Mouse (Mus musculus) G1E (cell line): ENCODE data around the gene Il12b. TPM values are rescaled to one million over a fixed set of nuclear protein-coding genes. Genes with fewer than 3 reads are reported as not detected.

ENCODE experiments used
- ATAC-seq: 2 replicates; pipeline ENCODE4 v1.8.0; 2016; ENCODE audit warnings: mild to moderate bottlenecking; ENCODE audit not compliant: insufficient number of reproducible peaks, poor library complexity, low FRiP score, severe bottlenecking; ENCODE audit errors: extremely low read depth
- DNase-seq: peaks from one replicate; pipeline ENCODE4 v3.0.0; 2012; ENCODE audit warnings: low spot score
- H3K27me3 ChIP-seq: 2 replicates; pipeline ENCODE4 v1.6.1; 2012; ENCODE audit warnings: mild to moderate bottlenecking, low read length, inconsistent platforms; ENCODE audit not compliant: insufficient read depth
- H3K36me3 ChIP-seq: replicated peaks from 2 replicates; pipeline ENCODE3; 2012; ENCODE audit warnings: mild to moderate bottlenecking, inconsistent platforms
- H3K4me1 ChIP-seq: 2 replicates; pipeline ENCODE4 v1.6.1; 2012; ENCODE audit warnings: low read depth, low read length, inconsistent platforms, mixed read lengths; ENCODE audit not compliant: insufficient read depth
- H3K4me3 ChIP-seq: 2 replicates; pipeline ENCODE4 v1.5.1; 2012; ENCODE audit warnings: low read depth, mild to moderate bottlenecking, inconsistent platforms, low read length, moderate library complexity, mixed read lengths
- H3K9me3 ChIP-seq: replicated peaks from 2 replicates; pipeline ENCODE4 v1.6.1; 2012; ENCODE audit warnings: inconsistent platforms
- CTCF ChIP-seq: IDR thresholded peaks from 2 replicates; pipeline ENCODE4 v1.5.1; 2012; ENCODE audit warnings: low read depth, low read length, inconsistent platforms, mixed read lengths
- GATA1 ChIP-seq: IDR thresholded peaks from 2 replicates; pipeline ENCODE4 v1.6.1; 2012; ENCODE audit warnings: borderline replicate concordance, low read length, inconsistent platforms, mixed read lengths
- GATA2 ChIP-seq: IDR thresholded peaks from 2 replicates; pipeline ENCODE4 v1.6.1; 2012; ENCODE audit warnings: low read depth, low read length, inconsistent platforms, borderline replicate concordance
- POLR2AphosphoS5 ChIP-seq: IDR thresholded peaks from 2 replicates; pipeline ENCODE4 v1.6.1; 2012; ENCODE audit warnings: low read depth, low read length, inconsistent platforms; ENCODE audit not compliant: insufficient replicate concordance
- TAL1 ChIP-seq: conservative IDR thresholded peaks from 2 replicates; pipeline ENCODE4 v1.6.1; 2012; ENCODE audit warnings: low read depth, low read length, inconsistent platforms, mixed read lengths
- polyA plus RNA-seq: library from polyadenylated mRNA; stranded (reverse); fragments of >175 nt; gene quantifications from 2 replicates; pipeline ENCODE4 v1.2.3, GENCODE M21; 2012
- total RNA-seq, 2 experiments: library from RNA; stranded (forward) in 1 of 2; stranded (reverse) in 1 of 2; fragments of 200-1000 nt in 1 of 2; fragments of >200 nt in 1 of 2; fragmentation: Nextera tagmentation in 1 of 2; gene quantifications; 2 replicates each; pipeline ENCODE4 v1.2.3; 2014 to 2017

Il12b gene
- total and polyA plus RNA-seq, 3 experiments = not detected

GRCm38 (mm10) chr11:44408626-44409025 is 8.8 kb downstream of the Il12b start:
- Histone ChIP-seq H3K27me3 (peaks cover 13% of the 10 kb centered on the region), H3K9me3 (no peaks in the 10 kb centered on the region), H3K4me3 (no peak overlapping the region), H3K36me3 (no peaks in the 10 kb centered on the region), H3K4me1 (0 out of 2 replicates have a peak, but pooled peaks cover 2% of the 10 kb centered on the region)
- TF ChIP-seq GATA1 (no peak), TAL1 (no peak), CTCF (no peak), GATA2 (no peak), POLR2AphosphoS5 (no peak)
- ATAC-seq (no peak), DNase-seq (no peak)

- TF ChIP-seq CTCF (no peak), POLR2AphosphoS5 (no peak), GATA2 (no peak), GATA1 (no peak), TAL1 (no peak)
- no peak for ATAC-seq
- Histone ChIP-seq H3K36me3 (no peaks in the 10 kb centered on the region), H3K9me3 (no peaks in the 10 kb centered on the region), H3K27me3 (peaks cover 11% of the 10 kb centered on the region), H3K4me3 (no peak overlapping the region), H3K4me1 (0 out of 2 replicates have a peak, but pooled peaks cover 2% of the 10 kb centered on the region)
- no peak for DNase-seq
Observed at GRCm38 (mm10) chr11:44410413-44410812, 10.6 kb downstream of the Il12b start.

GRCm38 (mm10) chr11:44412276-44412675 is 12.4 kb downstream of the Il12b start:
- H3K4me3 ChIP-seq = no peak overlapping the region
- H3K27me3 ChIP-seq = peaks cover 15% of the 10 kb centered on the region
- H3K9me3 ChIP-seq = no peaks in the 10 kb centered on the region
- 0 out of 2 replicates have a peak, but pooled peaks cover 2% of the 10 kb centered on the region for H3K4me1 ChIP-seq
- TF ChIP-seq POLR2AphosphoS5 = no peak
- no peak for TF ChIP-seq TAL1
- no peak for TF ChIP-seq CTCF
- no peak for TF ChIP-seq GATA2
- DNase-seq (no peak), ATAC-seq (no peak)
- H3K36me3 ChIP-seq = no peaks in the 10 kb centered on the region

- H3K9me3 ChIP-seq = no peaks in the 10 kb centered on the region
- TF ChIP-seq GATA1 (no peak), POLR2AphosphoS5 (no peak), TAL1 (no peak), CTCF (no peak), GATA2 (no peak)
- no peak for ATAC-seq
Observed at GRCm38 (mm10) chr11:44413371-44413770, 13.5 kb downstream of the Il12b start.

GRCm38 (mm10) chr11:44414605-44415004 is 14.7 kb downstream of the Il12b start:
- no peak for ATAC-seq
- TF ChIP-seq GATA2 = no peak

More at GRCm38 (mm10) chr11:44413371-44413770, 13.5 kb downstream of the Il12b start:
- Histone ChIP-seq H3K4me1 (0 out of 2 replicates have a peak, but pooled peaks cover 2% of the 10 kb centered on the region), H3K4me3 (no peak overlapping the region), H3K27me3 (peaks cover 15% of the 10 kb centered on the region), H3K36me3 (no peaks in the 10 kb centered on the region)
- DNase-seq = no peak

GRCm38 (mm10) chr11:44417403-44417802 is 17.5 kb downstream of the Il12b start:
- TF ChIP-seq GATA1 = no peak
- no peak for TF ChIP-seq GATA2
- no peak for TF ChIP-seq CTCF
- TF ChIP-seq POLR2AphosphoS5 = no peak
- TF ChIP-seq TAL1 = no peak

More at GRCm38 (mm10) chr11:44414605-44415004, 14.7 kb downstream of the Il12b start:
- DNase-seq = no peak
- 0 out of 2 replicates have a peak, but pooled peaks cover 2% of the 10 kb centered on the region for H3K4me1 ChIP-seq
- no peaks in the 10 kb centered on the region for H3K9me3 ChIP-seq
- H3K36me3 ChIP-seq = no peaks in the 10 kb centered on the region
- H3K4me3 ChIP-seq = no peak overlapping the region
- peaks cover 15% of the 10 kb centered on the region for H3K27me3 ChIP-seq

More at GRCm38 (mm10) chr11:44417403-44417802, 17.5 kb downstream of the Il12b start:
- no peak overlapping the region for H3K4me3 ChIP-seq
- no peaks in the 10 kb centered on the region for H3K9me3 ChIP-seq
- H3K4me1 ChIP-seq = no peaks in the 10 kb centered on the region
- no peak for ATAC-seq
- H3K27me3 ChIP-seq = peaks cover 14% of the 10 kb centered on the region
- DNase-seq = no peak
- no peaks in the 10 kb centered on the region for H3K36me3 ChIP-seq
